Mouse (Mus musculus) lung, postnatal 0 days (tissue): ENCODE measurements around the gene Gm17018.

ENCODE experiments used
- CTCF ChIP-seq: IDR thresholded peaks from 2 replicates; pipeline ENCODE4 v1.5.1; 2016; ENCODE audit warnings: antibody characterized with exemption, mild to moderate bottlenecking
- EP300 ChIP-seq: IDR thresholded peaks from 2 replicates; pipeline ENCODE4 v1.6.1; 2016; ENCODE audit warnings: antibody characterized with exemption, mild to moderate bottlenecking, control low read depth

DNA sequence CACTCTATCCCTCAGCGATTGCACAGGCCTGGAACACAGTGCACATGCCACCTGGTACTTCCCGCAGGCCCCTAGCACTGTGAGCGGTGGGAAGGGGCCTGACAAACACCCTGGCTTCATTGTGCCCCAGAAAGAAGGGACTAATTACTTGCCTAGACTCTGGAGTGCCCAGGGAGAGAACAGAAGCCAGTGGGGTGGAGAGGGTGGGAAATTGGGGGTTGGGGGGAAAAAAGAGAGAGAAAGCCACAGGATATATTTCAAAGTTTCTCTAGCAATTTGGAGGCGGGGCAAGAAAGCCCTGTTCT, 55.8 kb downstream of the Gm17018 start:
- TF ChIP-seq EP300 (no peak), CTCF (no peak)
